Mouse (Mus musculus): ENCODE measurements around the gene Phactr3. TPM values are rescaled to one million over a fixed set of nuclear protein-coding genes. Genes with fewer than 3 reads are reported as not detected.

The Phactr3 gene
- polyA plus RNA-seq, 1 experiment from 2014 or later = 71.8 TPM

DNA sequence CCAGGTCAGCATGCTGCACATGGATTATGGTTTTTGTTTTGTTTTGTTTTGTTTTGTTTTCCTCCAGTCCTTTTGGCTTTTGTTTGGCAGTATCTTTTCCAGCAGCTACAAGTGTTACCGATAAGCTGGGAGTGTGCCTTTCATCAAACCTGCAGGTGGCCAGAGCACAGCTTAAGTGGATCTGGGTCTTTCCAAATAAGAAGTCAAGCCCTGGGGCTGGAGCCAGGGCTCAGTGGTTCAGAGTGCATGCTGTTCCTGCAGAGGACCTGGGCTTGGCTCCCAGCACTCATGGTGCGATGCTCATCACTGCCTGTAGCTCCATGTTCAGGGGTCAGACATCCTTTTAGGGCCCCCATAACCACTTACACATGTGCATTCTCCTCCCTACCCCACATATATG, 55.2 kb downstream of the Phactr3 start:
- WGBS = 21% methylated on average over 2 of the region's 2 CpGs
- Histone ChIP-seq H3K9me3 (ENCODE audit: control insufficient read depth, low read length) (no peaks in the 10 kb centered on the region), H3K27me3 (replicated peaks; ENCODE audit: control insufficient read depth, insufficient read depth, low read length) (no peaks in the 10 kb centered on the region), H3K27ac (ENCODE audit: low read length) (no peak overlapping the region), H3K9ac (replicated peaks; ENCODE audit: low read depth, low read length) (no peak overlapping the region), H3K4me2 (ENCODE audit: low read length) (no peak overlapping the region), H3K36me3 (ENCODE audit: control insufficient read depth, insufficient read depth) (no peaks in the 10 kb centered on the region), H3K4me1 (replicated peaks; ENCODE audit: control insufficient read depth, insufficient read depth, low read length) (peaks cover 4% of the 10 kb centered on the region), H3K4me3 (replicated peaks; ENCODE audit: low read length) (no peak overlapping the region)
- no peak for ATAC-seq

DNA sequence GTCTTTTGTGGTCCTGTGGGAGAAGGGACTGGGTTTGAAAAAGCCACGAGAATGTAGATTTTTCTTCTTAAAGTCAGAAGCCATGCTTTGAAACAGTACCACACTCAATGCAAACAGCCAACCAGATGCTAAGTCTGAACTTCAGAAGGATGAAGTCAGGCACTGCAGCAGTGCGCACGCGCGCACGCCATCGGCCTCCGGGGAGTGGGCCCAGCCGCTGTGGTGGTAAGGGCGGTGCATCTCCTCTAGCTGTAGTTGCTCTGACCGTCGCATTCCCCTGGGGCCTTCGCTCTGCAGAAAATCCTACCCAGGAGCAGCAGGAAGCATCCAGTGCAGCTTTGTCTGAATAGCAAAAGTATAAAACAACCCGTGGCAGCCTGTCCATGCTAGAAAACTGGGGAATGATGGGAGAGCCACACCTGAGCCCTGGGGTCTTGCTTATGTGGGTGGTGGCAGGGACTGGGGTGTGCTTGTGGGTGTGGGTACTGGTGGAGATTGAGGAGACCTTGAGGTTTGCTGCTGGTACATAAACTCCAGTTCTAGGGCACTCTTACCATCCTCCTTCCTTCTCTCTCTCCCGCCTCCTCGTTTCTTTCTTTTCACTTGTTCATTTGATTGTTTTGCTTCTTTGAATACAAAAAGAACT, 56.6 kb downstream of the Phactr3 start:
- peak overlapping the region; percentile 46 for H3K4me2 ChIP-seq (ENCODE audit: low read length)

DNA sequence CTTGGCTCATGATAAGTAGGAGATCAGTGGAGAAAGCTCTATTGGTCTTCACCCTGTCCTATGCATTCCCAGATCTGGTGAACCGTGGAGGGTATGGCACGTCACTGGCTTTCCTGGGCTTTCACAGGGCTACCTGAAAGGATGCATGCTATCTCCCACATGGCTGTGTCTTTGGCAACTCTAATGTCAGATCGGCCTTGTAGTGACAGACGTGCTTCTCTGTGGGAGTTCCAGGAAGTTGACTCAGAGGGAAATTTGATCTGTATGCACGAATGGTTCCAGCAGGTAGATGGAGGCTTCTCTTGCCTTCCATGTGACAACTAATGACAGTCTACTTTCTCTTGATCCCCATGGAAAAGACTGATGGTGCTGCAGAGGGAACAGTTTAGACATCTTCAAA, 65.5 kb downstream of the Phactr3 start:
- Histone ChIP-seq H3K9ac (replicated peaks; ENCODE audit: low read depth, low read length) (no peak overlapping the region), H3K36me3 (ENCODE audit: control insufficient read depth, insufficient read depth) (no peaks in the 10 kb centered on the region), H3K9me3 (ENCODE audit: control insufficient read depth, low read length) (no peaks in the 10 kb centered on the region), H3K27ac (ENCODE audit: low read length) (no peak overlapping the region), H3K4me3 (replicated peaks; ENCODE audit: low read length) (no peak overlapping the region), H3K27me3 (replicated peaks; ENCODE audit: control insufficient read depth, insufficient read depth, low read length) (no peaks in the 10 kb centered on the region), H3K4me2 (ENCODE audit: low read length) (no peak overlapping the region), H3K4me1 (replicated peaks; ENCODE audit: control insufficient read depth, insufficient read depth, low read length) (0 out of 2 replicates have a peak, but pooled peaks cover 2% of the 10 kb centered on the region)
- 80% methylated on average over 5 of the region's 5 CpGs for WGBS
- ATAC-seq = no peak

More for the DNA sequence above, 56.6 kb downstream of the Phactr3 start:
- Histone ChIP-seq H3K27ac (ENCODE audit: low read length) (peak overlapping the region; percentile 26; the same call in 1 of the 2 replicates), H3K4me3 (replicated peaks; ENCODE audit: low read length) (peak overlapping the region; percentile 28), H3K27me3 (replicated peaks; ENCODE audit: control insufficient read depth, insufficient read depth, low read length) (no peaks in the 10 kb centered on the region), H3K9me3 (ENCODE audit: control insufficient read depth, low read length) (no peaks in the 10 kb centered on the region), H3K4me1 (replicated peaks; ENCODE audit: control insufficient read depth, insufficient read depth, low read length) (peaks cover 4% of the 10 kb centered on the region), H3K36me3 (ENCODE audit: control insufficient read depth, insufficient read depth) (no peaks in the 10 kb centered on the region), H3K9ac (replicated peaks; ENCODE audit: low read depth, low read length) (peak overlapping the region; percentile 47)
- WGBS = 17% methylated on average over 16 of the region's 16 CpGs
- ATAC-seq = peak; percentile 88

DNA sequence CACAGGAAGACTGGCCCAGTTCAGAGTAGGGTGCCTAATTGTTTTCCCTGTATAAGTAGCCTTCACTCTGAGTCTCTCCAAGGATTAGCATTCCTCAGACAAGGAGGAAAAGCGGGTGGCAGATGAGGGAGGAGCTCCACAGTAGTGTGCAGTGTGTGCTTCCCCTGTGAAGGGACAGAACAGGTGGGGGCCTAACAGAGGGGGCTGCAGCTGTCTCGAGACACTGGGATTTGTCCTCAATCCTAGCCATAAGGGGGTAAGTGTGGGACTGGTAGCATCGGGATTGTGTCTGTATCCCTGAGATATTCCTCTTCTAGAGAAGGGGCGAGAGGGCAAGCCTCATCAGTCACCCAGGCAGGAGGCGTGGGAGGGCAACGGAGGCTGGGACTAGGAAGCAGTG, 66.1 kb downstream of the Phactr3 start:
- no peak overlapping the region for H3K9ac ChIP-seq (replicated peaks; ENCODE audit: low read depth, low read length)
- no peaks in the 10 kb centered on the region for H3K9me3 ChIP-seq (ENCODE audit: control insufficient read depth, low read length)
- no peaks in the 10 kb centered on the region for H3K36me3 ChIP-seq (ENCODE audit: control insufficient read depth, insufficient read depth)
- H3K27ac ChIP-seq (ENCODE audit: low read length) = no peak overlapping the region
- 0 out of 2 replicates have a peak, but pooled peaks cover 2% of the 10 kb centered on the region for H3K4me1 ChIP-seq (replicated peaks; ENCODE audit: control insufficient read depth, insufficient read depth, low read length)
- no peak overlapping the region for H3K4me3 ChIP-seq (replicated peaks; ENCODE audit: low read length)
- H3K4me2 ChIP-seq (ENCODE audit: low read length) = no peak overlapping the region
- no peaks in the 10 kb centered on the region for H3K27me3 ChIP-seq (replicated peaks; ENCODE audit: control insufficient read depth, insufficient read depth, low read length)
- no peak for ATAC-seq
- 54% methylated on average over 6 of the region's 6 CpGs for WGBS

DNA sequence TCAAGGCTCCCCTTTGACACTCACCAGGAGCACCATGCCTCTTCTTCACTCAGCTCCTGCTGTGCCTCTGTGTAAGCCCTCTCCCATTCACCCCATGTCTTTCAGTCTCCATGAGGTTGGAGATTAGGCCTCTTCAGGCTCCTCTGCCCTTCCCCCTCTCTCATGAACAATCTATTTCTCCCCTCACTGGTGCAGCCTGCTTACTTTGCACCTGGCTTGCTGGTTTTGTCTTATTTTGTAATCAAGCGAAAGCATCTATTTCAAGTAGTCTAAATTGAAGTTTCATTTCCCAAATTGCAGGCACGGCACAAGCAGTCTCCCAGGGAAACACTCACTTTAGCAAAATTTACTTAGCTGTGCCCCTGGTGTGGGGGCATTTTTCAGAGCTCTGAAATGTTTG, 70.2 kb downstream of the Phactr3 start:
- WGBS = 35% methylated on average over 2 of the region's 2 CpGs
- no peaks in the 10 kb centered on the region for H3K9me3 ChIP-seq (ENCODE audit: control insufficient read depth, low read length)
- H3K4me1 ChIP-seq (replicated peaks; ENCODE audit: control insufficient read depth, insufficient read depth, low read length) = peaks cover 11% of the 10 kb centered on the region
- no peaks in the 10 kb centered on the region for H3K36me3 ChIP-seq (ENCODE audit: control insufficient read depth, insufficient read depth)
- no peak overlapping the region for H3K4me3 ChIP-seq (replicated peaks; ENCODE audit: low read length)
- no peak overlapping the region for H3K9ac ChIP-seq (replicated peaks; ENCODE audit: low read depth, low read length)
- H3K27me3 ChIP-seq (replicated peaks; ENCODE audit: control insufficient read depth, insufficient read depth, low read length) = no peaks in the 10 kb centered on the region
- peak overlapping the region; percentile 13; the same call in 1 of the 2 replicates for H3K27ac ChIP-seq (ENCODE audit: low read length)
- no peak; the same call in 1 of the 2 replicates for ATAC-seq
- no peak overlapping the region for H3K4me2 ChIP-seq (ENCODE audit: low read length)

DNA sequence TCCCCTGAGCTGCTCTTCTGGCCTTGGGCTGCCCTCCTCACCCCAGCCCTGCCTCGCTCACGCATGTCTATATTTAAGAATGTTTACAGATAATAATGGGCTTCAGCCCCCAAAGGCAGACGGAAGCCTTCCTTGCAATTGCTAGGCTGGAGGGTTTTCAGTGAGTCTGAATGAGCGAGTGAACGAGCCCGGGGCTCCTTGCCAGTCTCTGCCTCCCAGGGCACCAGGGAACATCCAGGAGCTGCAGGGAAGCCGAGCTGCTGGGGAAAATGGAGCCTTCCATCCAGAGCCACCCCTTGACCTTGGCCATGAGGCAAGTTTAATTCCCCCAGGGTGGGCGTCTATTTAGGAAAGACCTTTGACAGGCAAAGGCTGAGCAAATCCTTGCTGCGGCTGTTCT, 74.1 kb downstream of the Phactr3 start:
- no peak overlapping the region for H3K27ac ChIP-seq (ENCODE audit: low read length)
- no peaks in the 10 kb centered on the region for H3K27me3 ChIP-seq (replicated peaks; ENCODE audit: control insufficient read depth, insufficient read depth, low read length)
- H3K36me3 ChIP-seq (ENCODE audit: control insufficient read depth, insufficient read depth) = no peaks in the 10 kb centered on the region
- H3K4me3 ChIP-seq (replicated peaks; ENCODE audit: low read length) = no peak overlapping the region
- no peak overlapping the region for H3K4me2 ChIP-seq (ENCODE audit: low read length)
- H3K4me1 ChIP-seq (replicated peaks; ENCODE audit: control insufficient read depth, insufficient read depth, low read length) = peaks cover 13% of the 10 kb centered on the region
- whole genome bisulfite sequencing = 59% methylated on average over 9 of the region's 9 CpGs
- no peaks in the 10 kb centered on the region for H3K9me3 ChIP-seq (ENCODE audit: control insufficient read depth, low read length)
- no peak for ATAC-seq
- H3K9ac ChIP-seq (replicated peaks; ENCODE audit: low read depth, low read length) = no peak overlapping the region

DNA sequence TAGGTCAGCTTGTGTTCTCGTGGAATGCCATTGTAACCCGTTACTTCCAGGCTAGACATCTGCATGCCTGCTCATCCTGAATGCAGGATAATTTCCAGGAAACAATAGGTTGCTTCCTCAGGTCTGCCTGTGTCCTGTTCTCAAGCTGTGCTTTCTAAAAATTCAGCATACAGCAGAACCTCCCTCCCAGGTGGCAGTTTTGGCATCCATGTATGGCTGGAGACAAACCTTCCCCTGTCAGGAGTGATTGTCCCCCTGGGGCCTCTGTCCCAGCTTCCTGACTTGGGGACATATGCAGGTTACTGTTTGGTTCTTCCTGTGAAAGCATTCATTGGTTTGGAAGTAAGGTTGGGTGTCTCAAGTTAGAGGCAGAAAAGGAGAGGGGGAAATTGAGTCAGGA, 74.7 kb downstream of the Phactr3 start:
- H3K36me3 ChIP-seq (ENCODE audit: control insufficient read depth, insufficient read depth) = no peaks in the 10 kb centered on the region
- no peaks in the 10 kb centered on the region for H3K9me3 ChIP-seq (ENCODE audit: control insufficient read depth, low read length)
- H3K4me2 ChIP-seq (ENCODE audit: low read length) = no peak overlapping the region
- 46% methylated on average over 2 of the region's 2 CpGs for WGBS
- ATAC-seq = no peak
- no peak overlapping the region for H3K4me3 ChIP-seq (replicated peaks; ENCODE audit: low read length)
- H3K4me1 ChIP-seq (replicated peaks; ENCODE audit: control insufficient read depth, insufficient read depth, low read length) = peaks cover 13% of the 10 kb centered on the region
- H3K27ac ChIP-seq (ENCODE audit: low read length) = no peak overlapping the region
- H3K9ac ChIP-seq (replicated peaks; ENCODE audit: low read depth, low read length) = no peak overlapping the region
- H3K27me3 ChIP-seq (replicated peaks; ENCODE audit: control insufficient read depth, insufficient read depth, low read length) = no peaks in the 10 kb centered on the region

DNA sequence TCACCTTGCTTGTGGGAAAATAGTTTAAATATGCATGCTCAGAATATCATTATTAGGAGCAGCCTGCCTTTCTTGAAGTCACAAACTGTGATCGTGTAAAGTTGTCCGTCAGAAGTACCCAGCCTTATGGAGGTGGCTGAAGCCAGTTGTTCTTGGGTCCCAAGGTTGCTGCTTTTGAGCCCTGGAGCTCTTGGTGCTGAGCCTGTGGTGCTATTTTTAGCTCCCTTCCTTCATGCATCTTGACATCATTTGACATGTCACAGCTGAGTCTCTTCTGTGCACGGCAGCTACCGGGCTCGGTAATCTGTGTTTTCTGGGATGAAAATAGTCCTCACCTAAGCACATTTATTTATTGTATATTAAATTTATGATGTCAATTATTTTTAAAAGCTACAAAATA, 76.1 kb downstream of the Phactr3 start:
- peaks cover 11% of the 10 kb centered on the region for H3K4me1 ChIP-seq (replicated peaks; ENCODE audit: control insufficient read depth, insufficient read depth, low read length)
- H3K27ac ChIP-seq (ENCODE audit: low read length) = no peak overlapping the region
- no peaks in the 10 kb centered on the region for H3K27me3 ChIP-seq (replicated peaks; ENCODE audit: control insufficient read depth, insufficient read depth, low read length)
- H3K36me3 ChIP-seq (ENCODE audit: control insufficient read depth, insufficient read depth) = no peaks in the 10 kb centered on the region
- no peak overlapping the region for H3K9ac ChIP-seq (replicated peaks; ENCODE audit: low read depth, low read length)
- H3K4me3 ChIP-seq (replicated peaks; ENCODE audit: low read length) = no peak overlapping the region
- WGBS = 70% methylated on average over 5 of the region's 5 CpGs
- no peaks in the 10 kb centered on the region for H3K9me3 ChIP-seq (ENCODE audit: control insufficient read depth, low read length)
- ATAC-seq = no peak
- no peak overlapping the region for H3K4me2 ChIP-seq (ENCODE audit: low read length)

DNA sequence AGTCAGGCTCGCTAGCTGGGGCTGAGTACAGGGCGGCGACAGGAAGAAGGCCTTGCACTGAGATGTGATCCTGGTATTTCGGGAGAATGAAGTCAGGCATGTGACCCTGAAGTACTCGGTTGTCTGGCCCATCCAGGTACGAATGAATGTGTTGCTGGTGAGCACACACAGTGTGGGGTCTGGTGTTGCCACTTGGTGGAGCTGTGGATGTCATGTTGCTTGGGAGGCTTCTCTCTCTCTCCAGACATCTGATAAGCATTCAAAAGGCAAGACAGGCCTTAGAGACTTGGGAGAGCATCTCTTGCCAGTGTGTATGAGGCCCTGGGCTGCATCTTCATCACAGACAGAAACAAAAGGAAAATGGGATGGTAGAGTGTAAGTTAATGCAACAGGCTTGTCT, 77.3 kb downstream of the Phactr3 start:
- H3K27ac ChIP-seq (ENCODE audit: low read length) = no peak overlapping the region
- H3K4me2 ChIP-seq (ENCODE audit: low read length) = no peak overlapping the region
- ATAC-seq = no peak
- H3K27me3 ChIP-seq (replicated peaks; ENCODE audit: control insufficient read depth, insufficient read depth, low read length) = no peaks in the 10 kb centered on the region
- H3K4me3 ChIP-seq (replicated peaks; ENCODE audit: low read length) = no peak overlapping the region
- 94% methylated on average over 6 of the region's 6 CpGs for WGBS
- no peaks in the 10 kb centered on the region for H3K36me3 ChIP-seq (ENCODE audit: control insufficient read depth, insufficient read depth)
- no peaks in the 10 kb centered on the region for H3K9me3 ChIP-seq (ENCODE audit: control insufficient read depth, low read length)
- H3K4me1 ChIP-seq (replicated peaks; ENCODE audit: control insufficient read depth, insufficient read depth, low read length) = peaks cover 11% of the 10 kb centered on the region
- H3K9ac ChIP-seq (replicated peaks; ENCODE audit: low read depth, low read length) = no peak overlapping the region

DNA sequence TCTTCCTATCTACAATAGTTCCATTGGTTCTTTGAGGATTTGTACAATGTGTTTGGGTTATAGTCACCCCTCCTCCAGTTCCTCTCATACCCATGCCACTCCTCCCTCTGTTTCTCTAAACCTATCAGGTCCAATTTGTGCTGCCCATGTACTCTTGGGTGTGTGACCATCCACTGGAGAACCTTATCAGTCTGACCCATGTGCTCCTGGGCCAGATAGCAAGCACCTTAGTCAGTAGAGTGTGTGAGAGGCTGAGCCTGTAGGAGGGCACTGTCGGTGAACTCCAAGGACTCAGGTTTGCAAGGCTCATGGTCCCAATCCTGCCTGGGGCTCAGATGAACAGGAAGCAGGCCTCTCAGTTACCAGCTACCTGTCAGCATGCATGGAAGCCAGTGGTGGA, 78.8 kb downstream of the Phactr3 start:
- Histone ChIP-seq H3K4me3 (replicated peaks; ENCODE audit: low read length) (no peak overlapping the region), H3K9ac (replicated peaks; ENCODE audit: low read depth, low read length) (no peak overlapping the region), H3K27ac (ENCODE audit: low read length) (no peak overlapping the region), H3K36me3 (ENCODE audit: control insufficient read depth, insufficient read depth) (no peaks in the 10 kb centered on the region), H3K9me3 (ENCODE audit: control insufficient read depth, low read length) (no peaks in the 10 kb centered on the region), H3K4me1 (replicated peaks; ENCODE audit: control insufficient read depth, insufficient read depth, low read length) (peaks cover 9% of the 10 kb centered on the region), H3K4me2 (ENCODE audit: low read length) (no peak overlapping the region), H3K27me3 (replicated peaks; ENCODE audit: control insufficient read depth, insufficient read depth, low read length) (no peaks in the 10 kb centered on the region)
- ATAC-seq = no peak
- 89% methylated on average over 1 of the region's 1 CpGs for WGBS
